Mouse (Mus musculus): Measurements from ENCODE around the gene Sox5. TPM values are rescaled to one million over a fixed set of nuclear protein-coding genes. Genes with fewer than 3 reads are reported as not detected.

The Sox5 gene
- polyA plus RNA-seq, 1 experiment = 2.8 TPM

- Histone ChIP-seq H3K4me1 (ENCODE audit: control insufficient read depth, insufficient read depth, low read length) (no peaks in the 10 kb centered on the region), H3K4me3 (ENCODE audit: insufficient read depth, low read length) (no peak overlapping the region), H3K27ac (ENCODE audit: insufficient read depth, low read length) (no peak overlapping the region)
- TF ChIP-seq POLR2A (IDR thresholded peaks at IDR 0.05; ENCODE audit: low read depth, low read length) (no peak), CTCF (IDR thresholded peaks at IDR 0.05; ENCODE audit: borderline replicate concordance, insufficient read depth, low read length) (no peak)
These were observed 215.9 kb downstream of the Sox5 start for GRCm38 (mm10) chr6:144565827-144566226.

GRCm38 (mm10) chr6:144561718-144562117 lies 220.1 kb downstream of the Sox5 start:
- TF ChIP-seq POLR2A (IDR thresholded peaks at IDR 0.05; ENCODE audit: low read depth, low read length) (no peak), CTCF (IDR thresholded peaks at IDR 0.05; ENCODE audit: borderline replicate concordance, insufficient read depth, low read length) (no peak)
- H3K4me3 ChIP-seq (ENCODE audit: insufficient read depth, low read length) = no peak overlapping the region
- no peaks in the 10 kb centered on the region for H3K4me1 ChIP-seq (ENCODE audit: control insufficient read depth, insufficient read depth, low read length)

GRCm38 (mm10) chr6:144560211-144560610 lies 221.6 kb downstream of the Sox5 start:
- no peak overlapping the region for H3K4me3 ChIP-seq (ENCODE audit: insufficient read depth, low read length)
- TF ChIP-seq CTCF (IDR thresholded peaks at IDR 0.05; ENCODE audit: borderline replicate concordance, insufficient read depth, low read length) (no peak), POLR2A (IDR thresholded peaks at IDR 0.05; ENCODE audit: low read depth, low read length) (no peak)
- no peak overlapping the region for H3K27ac ChIP-seq (ENCODE audit: insufficient read depth, low read length)
- no peaks in the 10 kb centered on the region for H3K4me1 ChIP-seq (ENCODE audit: control insufficient read depth, insufficient read depth, low read length)

More at GRCm38 (mm10) chr6:144561718-144562117, 220.1 kb downstream of the Sox5 start:
- H3K27ac ChIP-seq (ENCODE audit: insufficient read depth, low read length) = no peak overlapping the region

DNA sequence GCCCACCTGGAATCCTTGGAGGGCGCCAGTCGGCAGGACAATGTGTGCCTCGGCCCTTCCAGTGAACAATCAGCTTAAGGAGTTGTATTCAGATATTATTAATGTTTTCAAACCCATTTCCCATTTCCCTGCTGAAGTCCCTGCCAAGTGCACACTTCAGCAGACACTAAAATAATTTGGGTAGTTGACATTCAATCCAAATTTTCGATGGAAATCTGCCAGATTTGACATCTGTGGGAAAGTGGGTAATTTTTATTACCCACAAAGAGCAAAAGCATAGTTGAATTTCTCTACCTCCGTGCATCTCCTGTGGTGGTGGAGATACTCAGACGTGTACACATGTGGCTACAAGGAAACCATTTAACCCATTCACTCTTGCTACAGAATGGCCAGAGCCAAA lies 228.3 kb downstream of the Sox5 start:
- Histone ChIP-seq H3K4me3 (ENCODE audit: insufficient read depth, low read length) (no peak overlapping the region), H3K27ac (ENCODE audit: insufficient read depth, low read length) (no peak overlapping the region), H3K4me1 (ENCODE audit: control insufficient read depth, insufficient read depth, low read length) (no peaks in the 10 kb centered on the region)
- TF ChIP-seq POLR2A (IDR thresholded peaks at IDR 0.05; ENCODE audit: low read depth, low read length) (no peak), CTCF (IDR thresholded peaks at IDR 0.05; ENCODE audit: borderline replicate concordance, insufficient read depth, low read length) (no peak)

DNA sequence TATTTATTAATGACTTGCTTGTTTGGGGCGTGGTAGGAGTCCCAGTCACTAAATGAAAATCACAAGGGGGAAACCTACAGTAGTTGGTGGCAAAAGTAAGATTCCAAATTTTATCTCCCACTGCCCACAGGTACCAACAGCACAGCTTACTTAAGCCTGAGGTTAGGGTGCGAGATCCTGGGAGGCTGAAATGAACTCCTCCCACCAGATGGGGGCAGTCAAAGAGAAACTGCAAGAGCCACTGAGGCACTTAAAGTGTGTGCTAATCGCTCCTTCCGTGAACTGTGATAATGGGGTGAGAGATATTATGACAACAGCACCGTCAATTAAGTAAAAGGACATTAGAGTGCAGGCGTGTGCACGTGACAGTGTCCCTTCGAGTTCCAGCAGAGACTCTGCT lies 232.8 kb downstream of the Sox5 start:
- TF ChIP-seq POLR2A (IDR thresholded peaks at IDR 0.05; ENCODE audit: low read depth, low read length) (no peak), CTCF (IDR thresholded peaks at IDR 0.05; ENCODE audit: borderline replicate concordance, insufficient read depth, low read length) (no peak)
- H3K4me1 ChIP-seq (ENCODE audit: control insufficient read depth, insufficient read depth, low read length) = no peaks in the 10 kb centered on the region

GRCm38 (mm10) chr6:144547141-144547540 lies 234.6 kb downstream of the Sox5 start:
- no peaks in the 10 kb centered on the region for H3K4me1 ChIP-seq (ENCODE audit: control insufficient read depth, insufficient read depth, low read length)
- H3K27ac ChIP-seq (ENCODE audit: insufficient read depth, low read length) = no peak overlapping the region
- TF ChIP-seq CTCF (IDR thresholded peaks at IDR 0.05; ENCODE audit: borderline replicate concordance, insufficient read depth, low read length) (no peak), POLR2A (IDR thresholded peaks at IDR 0.05; ENCODE audit: low read depth, low read length) (no peak)
- no peak overlapping the region for H3K4me3 ChIP-seq (ENCODE audit: insufficient read depth, low read length)

More for the DNA sequence above, 232.8 kb downstream of the Sox5 start:
- H3K27ac ChIP-seq (ENCODE audit: insufficient read depth, low read length) = no peak overlapping the region
- H3K4me3 ChIP-seq (ENCODE audit: insufficient read depth, low read length) = no peak overlapping the region

- no peaks in the 10 kb centered on the region for H3K4me1 ChIP-seq (ENCODE audit: control insufficient read depth, insufficient read depth, low read length)
- no peak overlapping the region for H3K27ac ChIP-seq (ENCODE audit: insufficient read depth, low read length)
- TF ChIP-seq CTCF (IDR thresholded peaks at IDR 0.05; ENCODE audit: borderline replicate concordance, insufficient read depth, low read length) (no peak), POLR2A (IDR thresholded peaks at IDR 0.05; ENCODE audit: low read depth, low read length) (no peak)
- H3K4me3 ChIP-seq (ENCODE audit: insufficient read depth, low read length) = no peak overlapping the region
These were observed 236.2 kb downstream of the Sox5 start for GRCm38 (mm10) chr6:144545549-144545948.

DNA sequence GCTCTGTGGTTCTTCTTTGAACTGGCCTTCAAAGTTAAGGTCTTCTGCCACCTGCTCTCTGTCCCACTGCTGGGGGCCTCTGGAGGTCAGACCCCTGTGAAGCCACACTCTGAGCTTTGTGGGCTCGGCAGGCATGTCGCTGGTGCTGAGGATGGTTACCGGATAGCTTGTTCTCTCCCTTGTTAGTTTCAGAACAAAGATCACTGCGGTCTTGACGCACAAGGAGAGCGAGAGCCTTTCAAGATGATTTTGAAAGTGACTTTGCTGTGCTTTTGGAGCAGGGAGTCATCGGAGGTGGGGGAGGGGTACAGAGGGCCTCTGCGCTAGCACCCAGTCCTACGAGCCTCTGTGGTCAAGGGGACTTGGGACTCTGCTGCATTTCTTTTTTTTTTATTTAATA lies 240.5 kb downstream of the Sox5 start:
- Histone ChIP-seq H3K4me3 (ENCODE audit: insufficient read depth, low read length) (no peak overlapping the region), H3K4me1 (ENCODE audit: control insufficient read depth, insufficient read depth, low read length) (no peaks in the 10 kb centered on the region), H3K27ac (ENCODE audit: insufficient read depth, low read length) (no peak overlapping the region)
- TF ChIP-seq POLR2A (IDR thresholded peaks at IDR 0.05; ENCODE audit: low read depth, low read length) = no peak
- no peak for TF ChIP-seq CTCF (IDR thresholded peaks at IDR 0.05; ENCODE audit: borderline replicate concordance, insufficient read depth, low read length)

- no peak overlapping the region for H3K27ac ChIP-seq (ENCODE audit: insufficient read depth, low read length)
- H3K4me3 ChIP-seq (ENCODE audit: insufficient read depth, low read length) = no peak overlapping the region
- H3K4me1 ChIP-seq (ENCODE audit: control insufficient read depth, insufficient read depth, low read length) = no peaks in the 10 kb centered on the region
- no peak for TF ChIP-seq POLR2A (IDR thresholded peaks at IDR 0.05; ENCODE audit: low read depth, low read length)
- no peak for TF ChIP-seq CTCF (IDR thresholded peaks at IDR 0.05; ENCODE audit: borderline replicate concordance, insufficient read depth, low read length)
These were observed 242.2 kb downstream of the Sox5 start for GRCm38 (mm10) chr6:144539439-144540192.

DNA sequence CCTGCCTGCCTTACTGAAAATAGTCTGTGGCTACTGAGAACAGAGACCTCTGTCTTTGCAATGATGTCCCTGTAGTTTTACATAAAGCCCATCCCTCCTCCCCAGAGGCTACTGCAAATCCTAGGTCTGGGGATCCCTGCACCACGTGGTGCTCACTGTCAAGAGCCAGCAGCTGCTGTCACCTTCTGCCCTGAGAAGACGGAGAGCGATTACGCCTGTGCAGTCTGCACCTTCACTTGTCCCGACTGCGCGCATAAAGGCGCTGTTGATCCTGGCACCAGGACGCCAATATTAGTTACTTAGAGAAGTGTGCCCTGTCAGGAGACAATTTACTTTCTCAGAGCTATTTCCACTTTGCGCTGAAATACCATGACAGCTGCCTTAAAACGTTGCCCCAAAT lies 258.3 kb downstream of the Sox5 start:
- H3K4me3 ChIP-seq (ENCODE audit: insufficient read depth, low read length) = no peak overlapping the region
- no peak overlapping the region for H3K27ac ChIP-seq (ENCODE audit: insufficient read depth, low read length)
- no peaks in the 10 kb centered on the region for H3K4me1 ChIP-seq (ENCODE audit: control insufficient read depth, insufficient read depth, low read length)
- TF ChIP-seq CTCF (IDR thresholded peaks at IDR 0.05; ENCODE audit: borderline replicate concordance, insufficient read depth, low read length) (no peak), POLR2A (IDR thresholded peaks at IDR 0.05; ENCODE audit: low read depth, low read length) (no peak)

Data from embryonic fibroblast, embryonic 13.5 days (primary cell).